Mouse (Mus musculus): ENCODE measurements at regions not wholly inside any gene's neighbourhood (a gene's known extent, or its start where the extent isn't known, plus 50 kb on each side); places are given as distances from the start of the nearest gene placed in this dataset.
A peak's percentile ranks its signal among the peaks of the same experiment; 100 is the strongest.

GRCm38 (mm10) chr4:56686141-56686540 is 53.7 kb upstream of the Gm26657 start:
- Histone ChIP-seq H3K36me3 (ENCODE audit: control insufficient read depth, insufficient read depth, low read length) (no peaks in the 10 kb centered on the region), H3K4me1 (ENCODE audit: control insufficient read depth, insufficient read depth, low read length) (no peaks in the 10 kb centered on the region), H3K27me3 (ENCODE audit: control insufficient read depth, insufficient read depth, low read length) (no peaks in the 10 kb centered on the region), H3K27ac (ENCODE audit: low read depth, low read length) (no peak overlapping the region), H3K9ac (ENCODE audit: low read length) (no peak overlapping the region), H3K9me3 (ENCODE audit: control insufficient read depth, low read length) (no peaks in the 10 kb centered on the region), H3K4me3 (ENCODE audit: low read depth, low read length) (no peak overlapping the region), H3K4me2 (ENCODE audit: low read depth) (no peak overlapping the region)
- 77% methylated on average over 8 of the region's 8 CpGs for WGBS
- ATAC-seq (ENCODE audit: insufficient read depth, low FRiP score, low TSS enrichment) (no peak), DNase-seq (ENCODE audit: low spot score) (no peak)

- Histone ChIP-seq H3K27me3 (ENCODE audit: control insufficient read depth, insufficient read depth, low read length) (no peaks in the 10 kb centered on the region), H3K9me3 (ENCODE audit: control insufficient read depth, low read length) (no peaks in the 10 kb centered on the region), H3K4me3 (ENCODE audit: low read depth, low read length) (no peak overlapping the region), H3K36me3 (ENCODE audit: control insufficient read depth, insufficient read depth, low read length) (no peaks in the 10 kb centered on the region), H3K4me1 (ENCODE audit: control insufficient read depth, insufficient read depth, low read length) (no peaks in the 10 kb centered on the region), H3K9ac (ENCODE audit: low read length) (no peak overlapping the region), H3K4me2 (ENCODE audit: low read depth) (no peak overlapping the region), H3K27ac (ENCODE audit: low read depth, low read length) (no peak overlapping the region)
- DNase-seq (ENCODE audit: low spot score) = no peak
- ATAC-seq (ENCODE audit: insufficient read depth, low FRiP score, low TSS enrichment) = peak; percentile 23; the same call in 1 of the 2 replicates
- 54% methylated on average over 8 of the region's 8 CpGs for WGBS
These were observed 54.2 kb upstream of the Gm26657 start for GRCm38 (mm10) chr4:56685696-56686095.

- H3K4me2 ChIP-seq (ENCODE audit: low read depth) = no peak overlapping the region
- no peak overlapping the region for H3K4me3 ChIP-seq (ENCODE audit: low read depth, low read length)
- no peaks in the 10 kb centered on the region for H3K9me3 ChIP-seq (ENCODE audit: control insufficient read depth, low read length)
- H3K36me3 ChIP-seq (ENCODE audit: control insufficient read depth, insufficient read depth, low read length) = no peaks in the 10 kb centered on the region
- H3K27me3 ChIP-seq (ENCODE audit: control insufficient read depth, insufficient read depth, low read length) = no peaks in the 10 kb centered on the region
- peak; percentile 83 for DNase-seq (ENCODE audit: low spot score)
- no peaks in the 10 kb centered on the region for H3K4me1 ChIP-seq (ENCODE audit: control insufficient read depth, insufficient read depth, low read length)
- no peak overlapping the region for H3K27ac ChIP-seq (ENCODE audit: low read depth, low read length)
- ATAC-seq (ENCODE audit: insufficient read depth, low FRiP score, low TSS enrichment) = peak; percentile 53
- 12% methylated on average over 9 of the region's 9 CpGs for WGBS
- H3K9ac ChIP-seq (ENCODE audit: low read length) = no peak overlapping the region
These were observed 54.7 kb upstream of the Gm26657 start for GRCm38 (mm10) chr4:56685123-56685522.

GRCm38 (mm10) chr4:56684031-56684430 is 55.8 kb upstream of the Gm26657 start:
- no peaks in the 10 kb centered on the region for H3K9me3 ChIP-seq (ENCODE audit: control insufficient read depth, low read length)
- no peak overlapping the region for H3K27ac ChIP-seq (ENCODE audit: low read depth, low read length)
- H3K36me3 ChIP-seq (ENCODE audit: control insufficient read depth, insufficient read depth, low read length) = no peaks in the 10 kb centered on the region
- no peaks in the 10 kb centered on the region for H3K27me3 ChIP-seq (ENCODE audit: control insufficient read depth, insufficient read depth, low read length)
- DNase-seq (ENCODE audit: low spot score) = no peak
- H3K4me2 ChIP-seq (ENCODE audit: low read depth) = no peak overlapping the region
- H3K4me3 ChIP-seq (ENCODE audit: low read depth, low read length) = no peak overlapping the region
- no peak overlapping the region for H3K9ac ChIP-seq (ENCODE audit: low read length)
- no peak for ATAC-seq (ENCODE audit: insufficient read depth, low FRiP score, low TSS enrichment)
- WGBS = 71% methylated on average over 7 of the region's 7 CpGs
- no peaks in the 10 kb centered on the region for H3K4me1 ChIP-seq (ENCODE audit: control insufficient read depth, insufficient read depth, low read length)

- Histone ChIP-seq H3K9me3 (ENCODE audit: control insufficient read depth, low read length) (no peaks in the 10 kb centered on the region), H3K27ac (ENCODE audit: low read depth, low read length) (no peak overlapping the region), H3K27me3 (ENCODE audit: control insufficient read depth, insufficient read depth, low read length) (no peaks in the 10 kb centered on the region), H3K4me1 (ENCODE audit: control insufficient read depth, insufficient read depth, low read length) (no peaks in the 10 kb centered on the region), H3K36me3 (ENCODE audit: control insufficient read depth, insufficient read depth, low read length) (no peaks in the 10 kb centered on the region), H3K4me2 (ENCODE audit: low read depth) (no peak overlapping the region), H3K9ac (ENCODE audit: low read length) (no peak overlapping the region), H3K4me3 (ENCODE audit: low read depth, low read length) (no peak overlapping the region)
- 59% methylated on average over 8 of the region's 8 CpGs for WGBS
- DNase-seq (ENCODE audit: low spot score) = no peak
- ATAC-seq (ENCODE audit: insufficient read depth, low FRiP score, low TSS enrichment) = no peak
These were observed 58.7 kb upstream of the Gm26657 start for GRCm38 (mm10) chr4:56681121-56681520.

- Histone ChIP-seq H3K36me3 (ENCODE audit: control insufficient read depth, insufficient read depth, low read length) (no peaks in the 10 kb centered on the region), H3K9me3 (ENCODE audit: control insufficient read depth, low read length) (no peaks in the 10 kb centered on the region), H3K27ac (ENCODE audit: low read depth, low read length) (no peak overlapping the region), H3K4me2 (ENCODE audit: low read depth) (no peak overlapping the region), H3K9ac (ENCODE audit: low read length) (no peak overlapping the region), H3K4me3 (ENCODE audit: low read depth, low read length) (no peak overlapping the region), H3K4me1 (ENCODE audit: control insufficient read depth, insufficient read depth, low read length) (no peaks in the 10 kb centered on the region), H3K27me3 (ENCODE audit: control insufficient read depth, insufficient read depth, low read length) (no peaks in the 10 kb centered on the region)
- 89% methylated on average over 4 of the region's 4 CpGs for WGBS
- DNase-seq (ENCODE audit: low spot score) (no peak), ATAC-seq (ENCODE audit: insufficient read depth, low FRiP score, low TSS enrichment) (no peak)
These were observed 66.0 kb upstream of the Gm26657 start for GRCm38 (mm10) chr4:56673868-56674267.

GRCm38 (mm10) chr4:56664921-56665320 is 74.9 kb upstream of the Gm26657 start:
- no peak overlapping the region for H3K4me3 ChIP-seq (ENCODE audit: low read depth, low read length)
- 92% methylated on average over 2 of the region's 2 CpGs for WGBS
- H3K4me1 ChIP-seq (ENCODE audit: control insufficient read depth, insufficient read depth, low read length) = no peaks in the 10 kb centered on the region
- no peaks in the 10 kb centered on the region for H3K27me3 ChIP-seq (ENCODE audit: control insufficient read depth, insufficient read depth, low read length)
- H3K9me3 ChIP-seq (ENCODE audit: control insufficient read depth, low read length) = no peaks in the 10 kb centered on the region
- ATAC-seq (ENCODE audit: insufficient read depth, low FRiP score, low TSS enrichment) = no peak
- H3K27ac ChIP-seq (ENCODE audit: low read depth, low read length) = no peak overlapping the region
- DNase-seq (ENCODE audit: low spot score) = no peak
- H3K9ac ChIP-seq (ENCODE audit: low read length) = no peak overlapping the region
- no peak overlapping the region for H3K4me2 ChIP-seq (ENCODE audit: low read depth)
- H3K36me3 ChIP-seq (ENCODE audit: control insufficient read depth, insufficient read depth, low read length) = no peaks in the 10 kb centered on the region

GRCm38 (mm10) chr4:56661816-56662215 is 78.1 kb upstream of the Gm26657 start:
- 72% methylated on average over 5 of the region's 5 CpGs for WGBS
- Histone ChIP-seq H3K27ac (ENCODE audit: low read depth, low read length) (no peak overlapping the region), H3K9me3 (ENCODE audit: control insufficient read depth, low read length) (no peaks in the 10 kb centered on the region), H3K4me3 (ENCODE audit: low read depth, low read length) (no peak overlapping the region), H3K4me1 (ENCODE audit: control insufficient read depth, insufficient read depth, low read length) (no peaks in the 10 kb centered on the region), H3K27me3 (ENCODE audit: control insufficient read depth, insufficient read depth, low read length) (no peaks in the 10 kb centered on the region), H3K4me2 (ENCODE audit: low read depth) (no peak overlapping the region), H3K36me3 (ENCODE audit: control insufficient read depth, insufficient read depth, low read length) (no peaks in the 10 kb centered on the region), H3K9ac (ENCODE audit: low read length) (no peak overlapping the region)
- DNase-seq (ENCODE audit: low spot score) (no peak), ATAC-seq (ENCODE audit: insufficient read depth, low FRiP score, low TSS enrichment) (no peak)

GRCm38 (mm10) chr4:56657046-56657445 is 82.8 kb upstream of the Gm26657 start:
- no peak for ATAC-seq (ENCODE audit: insufficient read depth, low FRiP score, low TSS enrichment)
- no peaks in the 10 kb centered on the region for H3K27me3 ChIP-seq (ENCODE audit: control insufficient read depth, insufficient read depth, low read length)
- no peak overlapping the region for H3K27ac ChIP-seq (ENCODE audit: low read depth, low read length)
- no peak for DNase-seq (ENCODE audit: low spot score)
- no peaks in the 10 kb centered on the region for H3K36me3 ChIP-seq (ENCODE audit: control insufficient read depth, insufficient read depth, low read length)
- 59% methylated on average over 3 of the region's 3 CpGs for WGBS
- no peak overlapping the region for H3K4me2 ChIP-seq (ENCODE audit: low read depth)
- no peaks in the 10 kb centered on the region for H3K9me3 ChIP-seq (ENCODE audit: control insufficient read depth, low read length)
- H3K4me1 ChIP-seq (ENCODE audit: control insufficient read depth, insufficient read depth, low read length) = no peaks in the 10 kb centered on the region
- no peak overlapping the region for H3K9ac ChIP-seq (ENCODE audit: low read length)
- H3K4me3 ChIP-seq (ENCODE audit: low read depth, low read length) = no peak overlapping the region

Measured in neural tube, embryonic 11.5 days (tissue).